Mouse (Mus musculus) liver, postnatal 0 days (tissue): ENCODE results near the gene Sox5. TPM values are rescaled to one million over a fixed set of nuclear protein-coding genes. Genes with fewer than 3 reads are reported as not detected.

Source experiments
- ATAC-seq: fragments of 200-750 bp; cut with Nextera tagmentation; 2 replicates; pipeline ENCODE4 v1.8.0; 2017; ENCODE audit warnings: mild to moderate bottlenecking, moderate library complexity
- DNase-seq: peaks from one replicate; pipeline ENCODE4 v3.0.0-alpha.2; 2016
- H3K27ac ChIP-seq: fragments of 300-500 bp; sonication (generic); 2 replicates; pipeline ENCODE4 v1.5.1; 2014; ENCODE audit warnings: antibody characterized with exemption, moderate library complexity, mild to moderate bottlenecking, low read depth
- H3K27me3 ChIP-seq: fragments of 300-500 bp; sonication (generic); 2 replicates; pipeline ENCODE4 v1.6.1; 2014; ENCODE audit warnings: low read length, control low read depth, mixed read lengths; ENCODE audit not compliant: insufficient read depth
- H3K36me3 ChIP-seq: fragments of 300-500 bp; sonication (generic); replicated peaks from 2 replicates; pipeline ENCODE4 v1.6.1; 2014; ENCODE audit warnings: mild to moderate bottlenecking, control low read depth, low read length, moderate library complexity, mixed read lengths; ENCODE audit not compliant: insufficient read depth
- H3K4me1 ChIP-seq: fragments of 300-500 bp; sonication (generic); 2 replicates; pipeline ENCODE4 v1.6.1; 2014; ENCODE audit warnings: antibody characterized with exemption, mild to moderate bottlenecking, control low read depth; ENCODE audit not compliant: insufficient read depth
- H3K4me2 ChIP-seq: fragments of 300-500 bp; sonication (generic); 2 replicates; pipeline ENCODE4 v1.6.1; 2014; ENCODE audit warnings: low read depth, mild to moderate bottlenecking, low read length, moderate library complexity, mixed read lengths
- H3K4me3 ChIP-seq: fragments of 300-500 bp; sonication (generic); 2 replicates; pipeline ENCODE4 v1.5.1; 2014; ENCODE audit warnings: low read depth, low read length
- H3K9ac ChIP-seq: fragments of 300-500 bp; sonication (generic); replicated peaks from 2 replicates; pipeline ENCODE4 v1.6.1; 2014; ENCODE audit warnings: mild to moderate bottlenecking, moderate library complexity
- H3K9me3 ChIP-seq: fragments of 300-500 bp; sonication (generic); 2 replicates; pipeline ENCODE4 v1.6.1; 2016; ENCODE audit warnings: mild to moderate bottlenecking, control low read depth, low read length, mixed read lengths
- CTCF ChIP-seq: sonication (generic); IDR thresholded peaks from 2 replicates; pipeline ENCODE4 v1.5.1; 2016; ENCODE audit warnings: antibody characterized with exemption, low read depth
- EP300 ChIP-seq: IDR thresholded peaks from 2 replicates; pipeline ENCODE4 v1.6.1; 2016; ENCODE audit warnings: antibody characterized with exemption, low read depth, mild to moderate bottlenecking
- WGBS: fragments of 180-500 bp; shearing (Covaris S2); extraction: QIAGEN DNeasy Blood & Tissue Kit; methylation state at CpG from one replicate; pipeline ENCODE4 v1.1.7; 2014; ENCODE audit not compliant: insufficient replicate concordance; 5-methylcytosine and 5-hydroxymethylcytosine counted together
- polyA plus RNA-seq: library from polyadenylated mRNA; unstranded; fragments of >200 nt; fragmentation: Nextera tagmentation; extraction: Ambion mirVana; gene quantifications from 2 replicates; pipeline ENCODE4 v1.2.1, GENCODE M21; 2015

Gene Sox5
- polyA plus RNA-seq, 1 experiment from 2014 or later, result 7.5 TPM

DNA sequence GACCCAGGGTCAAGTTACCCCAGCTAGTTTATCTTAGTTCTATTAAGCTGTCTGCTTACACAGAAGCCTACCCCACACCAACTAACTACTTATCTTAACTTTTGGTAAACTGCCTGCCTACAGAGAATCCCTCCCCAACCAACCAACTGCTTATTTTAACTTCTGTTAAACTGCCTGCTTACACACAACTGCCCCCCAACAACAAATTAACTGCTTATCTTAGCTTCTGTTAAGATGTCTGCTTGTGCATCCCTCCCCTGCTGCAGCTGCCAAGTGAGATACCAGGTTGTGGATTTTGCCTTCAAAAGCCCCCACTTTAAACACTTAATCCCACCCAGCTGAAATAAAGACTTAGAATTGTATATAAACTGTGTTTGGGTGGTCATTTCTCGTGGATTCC lies 215.9 kb downstream of the Sox5 start:
- Histone ChIP-seq H3K4me3 (no peak overlapping the region), H3K4me1 (no peaks in the 10 kb centered on the region), H3K4me2 (no peak overlapping the region), H3K27me3 (no peaks in the 10 kb centered on the region), H3K36me3 (no peaks in the 10 kb centered on the region), H3K27ac (no peak overlapping the region), H3K9me3 (no peaks in the 10 kb centered on the region), H3K9ac (no peak overlapping the region)
- 62% methylated on average over 1 of the region's 1 CpGs for WGBS
- TF ChIP-seq CTCF, result no peak
- TF ChIP-seq EP300, result peak; percentile 51
- DNase-seq, result no peak
- no peak for ATAC-seq

DNA sequence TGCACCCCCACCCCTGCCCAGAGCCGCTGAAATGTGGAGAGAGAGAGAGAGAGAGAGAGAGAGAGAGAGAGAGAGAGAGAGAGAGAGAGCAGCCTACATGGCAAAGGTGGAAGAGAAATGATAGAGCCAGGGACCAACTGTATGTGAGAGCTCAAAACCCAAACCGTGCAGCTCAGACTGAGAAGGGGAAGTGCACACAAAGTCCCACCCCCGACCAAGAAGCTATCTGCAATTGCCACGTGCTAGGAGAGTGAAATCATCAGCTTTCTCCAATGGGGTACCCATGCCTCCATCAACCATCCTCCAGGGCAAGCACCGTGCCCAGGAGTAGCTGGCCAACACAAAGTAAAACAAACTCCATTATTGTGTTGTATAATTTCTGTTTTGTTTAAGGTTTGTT lies 220.1 kb downstream of the Sox5 start:
- H3K4me2 ChIP-seq, result no peak overlapping the region
- H3K9me3 ChIP-seq, result no peaks in the 10 kb centered on the region
- no peaks in the 10 kb centered on the region for H3K36me3 ChIP-seq
- H3K27me3 ChIP-seq, result no peaks in the 10 kb centered on the region
- no peak overlapping the region for H3K27ac ChIP-seq
- no peak for TF ChIP-seq EP300
- no peak for TF ChIP-seq CTCF
- H3K4me3 ChIP-seq, result no peak overlapping the region
- WGBS, result 35% methylated on average over 5 of the region's 5 CpGs
- H3K4me1 ChIP-seq, result no peaks in the 10 kb centered on the region
- no peak overlapping the region for H3K9ac ChIP-seq
- no peak for DNase-seq
- no peak for ATAC-seq

DNA sequence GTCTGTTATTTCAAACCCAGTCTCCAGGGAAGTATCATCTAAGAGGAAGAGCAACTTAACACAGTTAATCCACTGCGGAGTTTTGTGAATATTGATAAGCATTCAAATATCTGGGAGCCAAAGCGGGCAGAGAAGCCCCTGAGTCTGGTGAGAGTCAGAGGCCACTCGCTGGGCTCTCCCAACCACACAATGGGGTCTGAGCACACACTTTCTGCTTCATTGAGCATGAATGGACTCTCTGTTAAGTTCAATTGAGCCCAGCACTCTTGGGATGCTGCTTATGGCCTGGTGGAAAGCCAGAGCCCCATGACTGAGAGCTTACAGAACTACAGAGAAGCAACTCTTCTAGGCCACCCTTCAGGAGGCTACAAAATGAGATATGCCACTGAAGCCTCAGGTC lies 221.6 kb downstream of the Sox5 start:
- Histone ChIP-seq H3K9ac (no peak overlapping the region), H3K4me2 (no peak overlapping the region), H3K27me3 (no peaks in the 10 kb centered on the region), H3K36me3 (no peaks in the 10 kb centered on the region), H3K9me3 (no peaks in the 10 kb centered on the region), H3K4me1 (no peaks in the 10 kb centered on the region), H3K4me3 (no peak overlapping the region), H3K27ac (no peak overlapping the region)
- no peak for ATAC-seq
- TF ChIP-seq CTCF, result no peak
- TF ChIP-seq EP300, result no peak
- 82% methylated on average over 3 of the region's 3 CpGs for WGBS
- DNase-seq, result no peak

DNA sequence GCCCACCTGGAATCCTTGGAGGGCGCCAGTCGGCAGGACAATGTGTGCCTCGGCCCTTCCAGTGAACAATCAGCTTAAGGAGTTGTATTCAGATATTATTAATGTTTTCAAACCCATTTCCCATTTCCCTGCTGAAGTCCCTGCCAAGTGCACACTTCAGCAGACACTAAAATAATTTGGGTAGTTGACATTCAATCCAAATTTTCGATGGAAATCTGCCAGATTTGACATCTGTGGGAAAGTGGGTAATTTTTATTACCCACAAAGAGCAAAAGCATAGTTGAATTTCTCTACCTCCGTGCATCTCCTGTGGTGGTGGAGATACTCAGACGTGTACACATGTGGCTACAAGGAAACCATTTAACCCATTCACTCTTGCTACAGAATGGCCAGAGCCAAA lies 228.3 kb downstream of the Sox5 start:
- DNase-seq, result no peak
- Histone ChIP-seq H3K27me3 (no peaks in the 10 kb centered on the region), H3K27ac (no peak overlapping the region), H3K9me3 (no peaks in the 10 kb centered on the region), H3K9ac (no peak overlapping the region), H3K4me2 (no peak overlapping the region), H3K36me3 (no peaks in the 10 kb centered on the region), H3K4me3 (no peak overlapping the region), H3K4me1 (no peaks in the 10 kb centered on the region)
- TF ChIP-seq CTCF (no peak), EP300 (no peak)
- 72% methylated on average over 6 of the region's 6 CpGs for WGBS
- ATAC-seq, result no peak

DNA sequence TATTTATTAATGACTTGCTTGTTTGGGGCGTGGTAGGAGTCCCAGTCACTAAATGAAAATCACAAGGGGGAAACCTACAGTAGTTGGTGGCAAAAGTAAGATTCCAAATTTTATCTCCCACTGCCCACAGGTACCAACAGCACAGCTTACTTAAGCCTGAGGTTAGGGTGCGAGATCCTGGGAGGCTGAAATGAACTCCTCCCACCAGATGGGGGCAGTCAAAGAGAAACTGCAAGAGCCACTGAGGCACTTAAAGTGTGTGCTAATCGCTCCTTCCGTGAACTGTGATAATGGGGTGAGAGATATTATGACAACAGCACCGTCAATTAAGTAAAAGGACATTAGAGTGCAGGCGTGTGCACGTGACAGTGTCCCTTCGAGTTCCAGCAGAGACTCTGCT lies 232.8 kb downstream of the Sox5 start:
- no peak for TF ChIP-seq EP300
- TF ChIP-seq CTCF, result no peak
- Histone ChIP-seq H3K9me3 (peaks cover 3% of the 10 kb centered on the region; the same call in 1 of the 2 replicates), H3K27me3 (no peaks in the 10 kb centered on the region), H3K27ac (no peak overlapping the region), H3K4me3 (no peak overlapping the region), H3K9ac (no peak overlapping the region), H3K4me1 (no peaks in the 10 kb centered on the region), H3K4me2 (no peak overlapping the region), H3K36me3 (no peaks in the 10 kb centered on the region)
- DNase-seq (no peak), ATAC-seq (no peak)
- 79% methylated on average over 8 of the region's 8 CpGs for WGBS

DNA sequence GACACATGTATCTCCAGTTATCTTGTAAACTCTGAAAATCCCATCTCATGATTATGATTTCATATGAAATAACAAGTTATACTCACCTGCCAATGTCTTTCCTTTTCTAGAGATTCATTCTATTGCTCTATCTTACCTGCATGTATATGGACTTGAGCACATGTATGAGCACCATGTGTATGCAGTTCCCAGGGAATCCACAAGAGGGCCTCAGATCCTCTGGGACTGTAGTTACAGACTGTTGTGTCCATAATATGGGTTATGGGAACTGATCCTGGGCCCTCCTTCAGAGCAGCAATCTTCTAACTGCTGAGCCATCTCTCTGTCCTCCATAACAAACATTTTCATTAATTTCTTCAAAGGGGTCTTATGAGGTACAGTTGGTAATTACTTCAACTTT lies 234.6 kb downstream of the Sox5 start:
- no peaks in the 10 kb centered on the region for H3K27me3 ChIP-seq
- peaks cover 3% of the 10 kb centered on the region; the same call in 1 of the 2 replicates for H3K9me3 ChIP-seq
- H3K27ac ChIP-seq, result no peak overlapping the region
- H3K4me2 ChIP-seq, result no peak overlapping the region
- H3K9ac ChIP-seq, result no peak overlapping the region
- no peaks in the 10 kb centered on the region for H3K4me1 ChIP-seq
- 0 out of 2 replicates have a peak, but pooled peaks have one; percentile 17 for TF ChIP-seq CTCF
- TF ChIP-seq EP300, result no peak
- DNase-seq (no peak), ATAC-seq (no peak)
- no peak overlapping the region for H3K4me3 ChIP-seq
- H3K36me3 ChIP-seq, result no peaks in the 10 kb centered on the region

DNA sequence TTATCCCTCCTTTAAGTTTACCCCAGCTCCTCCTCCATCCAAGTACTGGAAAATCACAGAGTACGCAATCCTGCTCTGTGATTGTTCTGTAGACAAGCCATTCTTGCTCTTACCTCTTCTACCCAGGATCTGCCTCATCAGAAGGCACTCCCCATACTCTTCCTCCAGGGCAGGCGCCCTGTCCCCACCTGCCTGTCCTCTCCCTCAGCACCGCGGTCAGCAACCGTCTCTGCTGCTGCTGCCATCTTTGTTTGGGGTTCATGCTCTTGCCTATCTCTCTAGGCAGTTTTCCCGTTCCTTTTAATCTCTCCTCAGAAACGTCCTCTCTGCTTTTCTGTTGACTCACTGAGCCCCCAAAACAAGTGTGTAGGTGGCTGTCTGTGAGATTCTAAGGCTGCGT lies 236.2 kb downstream of the Sox5 start:
- ATAC-seq (no peak), DNase-seq (no peak)
- Histone ChIP-seq H3K4me2 (no peak overlapping the region), H3K9ac (no peak overlapping the region), H3K27me3 (no peaks in the 10 kb centered on the region), H3K9me3 (peaks cover 3% of the 10 kb centered on the region; the same call in 1 of the 2 replicates), H3K36me3 (no peaks in the 10 kb centered on the region), H3K4me1 (no peaks in the 10 kb centered on the region), H3K27ac (no peak overlapping the region), H3K4me3 (no peak overlapping the region)
- WGBS, result 85% methylated on average over 8 of the region's 8 CpGs
- TF ChIP-seq CTCF (no peak), EP300 (no peak)
